Mouse (Mus musculus) left cerebral cortex, adult 2 months (tissue): Measurements from ENCODE around the gene Slc1a6. TPM values are rescaled to one million over a fixed set of nuclear protein-coding genes. Genes with fewer than 3 reads are reported as not detected.
A peak's percentile ranks its signal among the peaks of the same experiment; 100 is the strongest.

Experiments
- DNase-seq, 2 experiments: peaks; one replicate each; pipeline ENCODE4 v3.0.0; 2021 to 2022; ENCODE audit warnings: low spot score in 2 of 2, mixed read lengths in 1 of 2; ENCODE audit errors: extremely low spot score in 1 of 2
- H3K27ac ChIP-seq: fragments of 200-600 bp; 2 replicates; pipeline ENCODE4 v1.8.1; 2022
- H3K4me3 ChIP-seq: fragments of 200-600 bp; 2 replicates; pipeline ENCODE4 v1.8.1; 2022
- CTCF ChIP-seq: fragments of 200-600 bp; IDR thresholded peaks from 2 replicates; pipeline ENCODE4 v1.8.1; 2022; ENCODE audit warnings: antibody characterized with exemption, mild to moderate bottlenecking, moderate library complexity
- intact Hi-C: fragments of 180-260 bp; cut with DNase I; formaldehyde crosslinking; loops from one replicate; pipeline ENCODE4 v1.15.1; 2025
- long read RNA-seq, 2 experiments: library from polyadenylated mRNA; stranded (forward); transcript quantifications; one replicate each; pipeline ENCODE4 v2.0.0; 2021; ENCODE audit warnings: borderline mapping rate in 2 of 2
- total RNA-seq, 2 experiments: library from RNA; stranded (reverse); gene quantifications; 2 replicates each; pipeline ENCODE4 v1.2.3; 2021

Slc1a6 gene
- 10 to 100 TPM; 12.6 to 13.0 TPM for total RNA-seq
- long read RNA-seq, experiment 1, partial matches to known transcripts = 0 of 2 reads
- long read RNA-seq, experiment 1, other reads (novel, unspliced or antisense) = 0 of 2 reads
- long read RNA-seq, experiment 2, partial matches to known transcripts = 0 of 1 reads
- long read RNA-seq, experiment 2, other reads (novel, unspliced or antisense) = 0 of 1 reads

GRCm38 (mm10) chr10:78779981-78780651 is at the start of gene Slc1a6:
Gene Slc1a6, plus strand, starts transcription at chr10:78780496.
- no peak for TF ChIP-seq CTCF
- peak; percentile 48 to 49 for DNase-seq
- peak within 1 kb of the TSS; percentile 89 for H3K27ac ChIP-seq
- intact Hi-C loops = loop anchor here (2.0 kb wide), 1 partner anchor 25 kb away; no protein-coding TSS in a partner anchor
- peak within 1 kb of the TSS; percentile 66 for H3K4me3 ChIP-seq

GRCm38 (mm10) chr10:78739821-78740220 is 40.5 kb upstream of the Slc1a6 start:
- Histone ChIP-seq H3K27ac (no peak overlapping the region), H3K4me3 (no peak overlapping the region)
- TF ChIP-seq CTCF = no peak
- intact Hi-C loops = no loop called here
- DNase-seq = no peak

- H3K27ac ChIP-seq = no peak overlapping the region
- no peak for DNase-seq
- no peak overlapping the region for H3K4me3 ChIP-seq
- TF ChIP-seq CTCF = no peak; the same call in 1 of the 2 replicates
- intact Hi-C loops = no loop called here
Measured at GRCm38 (mm10) chr10:78743721-78744120, 36.6 kb upstream of the Slc1a6 start.

GRCm38 (mm10) chr10:78745453-78746232 is 34.7 kb upstream of the Slc1a6 start:
- no peak for DNase-seq
- intact Hi-C loops = loop anchor here (5.0 kb wide), 1 partner anchor 113 kb away; no protein-coding TSS in a partner anchor
- H3K27ac ChIP-seq = no peak overlapping the region
- peak; percentile 13 for TF ChIP-seq CTCF
- no peak overlapping the region for H3K4me3 ChIP-seq

GRCm38 (mm10) chr10:78747035-78747721 is 33.1 kb upstream of the Slc1a6 start:
- peak overlapping the region; percentile 50 for H3K27ac ChIP-seq
- TF ChIP-seq CTCF = no peak
- H3K4me3 ChIP-seq = peak overlapping the region; percentile 42
- DNase-seq = peak; percentile 25 to 41
- intact Hi-C loops = loop anchor here (5.0 kb wide), 1 partner anchor 115 kb away; no protein-coding TSS in a partner anchor

GRCm38 (mm10) chr10:78748161-78748560 is 32.1 kb upstream of the Slc1a6 start:
- Histone ChIP-seq H3K4me3 (no peak overlapping the region), H3K27ac (no peak overlapping the region)
- no peak for DNase-seq
- intact Hi-C loops = loop anchor here (5.0 kb wide), 1 partner anchor 116 kb away; no protein-coding TSS in a partner anchor
- no peak for TF ChIP-seq CTCF

- TF ChIP-seq CTCF = no peak
- intact Hi-C loops = loop anchor here (5.0 kb wide), 1 partner anchor 117 kb away; no protein-coding TSS in a partner anchor
- Histone ChIP-seq H3K27ac (no peak overlapping the region), H3K4me3 (no peak overlapping the region)
- DNase-seq = no peak
Measured at GRCm38 (mm10) chr10:78748946-78749345, 31.4 kb upstream of the Slc1a6 start.

GRCm38 (mm10) chr10:78752452-78753191 is 27.7 kb upstream of the Slc1a6 start, which contains the start of gene Ccdc105:
Gene Ccdc105, minus strand, starts transcription at chr10:78753065.
- Histone ChIP-seq H3K27ac (peak within 1 kb of the TSS; percentile 92), H3K4me3 (peak within 1 kb of the TSS; percentile 60)
- DNase-seq = peak; percentile 80 to 84
- no peak for TF ChIP-seq CTCF
- intact Hi-C loops = loop anchor here (5.0 to 10.0 kb wide), 2 partner anchors 345 to 912 kb away; partner anchors contain the start of genes 2610008E11Rik, Madcam1 and Tpgs1

GRCm38 (mm10) chr10:78756021-78756420 is 24.3 kb upstream of the Slc1a6 start:
- H3K27ac ChIP-seq = no peak overlapping the region
- intact Hi-C loops = loop anchor here (1.0 to 10.0 kb wide), 2 partner anchors 360 to 909 kb away; partner anchors contain the start of genes Madcam1 and Tpgs1
- peak; percentile 100 for TF ChIP-seq CTCF
- DNase-seq = peak; percentile 80 to 83
- H3K4me3 ChIP-seq = no peak overlapping the region

GRCm38 (mm10) chr10:78765570-78765969 is 14.7 kb upstream of the Slc1a6 start:
- Histone ChIP-seq H3K27ac (no peak overlapping the region), H3K4me3 (no peak overlapping the region)
- DNase-seq = no peak
- no peak for TF ChIP-seq CTCF
- intact Hi-C loops = no loop called here
